In genomic region chr2:167894948-167895372, GRCm38 (mm10) we compare ENCODE assay signal across 8 mouse cellular contexts. TPM values are rescaled to one million over a fixed set of nuclear protein-coding genes. Genes with fewer than 3 reads are reported as not detected.
DNase-seq lines count a peak whose midpoint lies in the region; ATAC-seq and TF ChIP-seq lines count a peak whose summit lies in the region.

No protein-coding gene starts in this region.

- DNase-seq in G1E (ENCODE audit: low spot score): peak; percentile 72
- DNase-seq in cerebellum, adult 2 months: peak; percentile 72 to 84
- DNase-seq in hindbrain, embryonic 10.5 days (ENCODE audit: low spot score): peak; percentile 86
- DNase-seq in layer of hippocampus, adult 9-11 months: peak; percentile 72
- peak; percentile 82 for DNase-seq in ovary, postnatal 10 days (ENCODE audit: low spot score)
- DNase-seq in thymus, postnatal 0 days (ENCODE audit: low spot score): peak; percentile 83

- no peak for TF ChIP-seq POLR2A in cerebellum, adult 2 months (IDR thresholded peaks at IDR 0.05; ENCODE audit: borderline replicate concordance, insufficient read depth, low read length)

- no peak overlapping the region for H3K27ac ChIP-seq in cerebellum, adult 2 months (ENCODE audit: insufficient read depth, low read length)
- no peak overlapping the region for H3K27ac ChIP-seq in hindbrain, embryonic 10.5 days
- no peak overlapping the region for H3K27ac ChIP-seq in lung, embryonic 16.5 days (ENCODE audit: low read length)

- ATAC-seq in G1E (ENCODE audit: extremely low read depth, insufficient number of reproducible peaks, low FRiP score, poor library complexity, severe bottlenecking): peak; percentile 54; the same call in 1 of the 2 replicates
- peak; percentile 87 for ATAC-seq in frontal cortex, adult (ENCODE audit: low TSS enrichment)
- ATAC-seq in lung, embryonic 16.5 days (ENCODE audit: low read depth): peak; percentile 69

- under 1% methylated on average over 30 of the region's 30 CpGs for WGBS in cerebellum, adult 2 months
- WGBS in hindbrain, embryonic 10.5 days: 1% methylated on average over 30 of the region's 30 CpGs
- under 1% methylated on average over 30 of the region's 30 CpGs for WGBS in lung, embryonic 16.5 days

- H3K4me3 ChIP-seq in G1E (ENCODE audit: low read depth, low read length): peak overlapping the region; percentile 27; the same call in 1 of the 2 replicates
- peak overlapping the region; percentile 49 for H3K4me3 ChIP-seq in cerebellum, adult 2 months (replicated peaks; ENCODE audit: insufficient read depth, low read depth, low read length)
- peak overlapping the region; percentile 35 for H3K4me3 ChIP-seq in hindbrain, embryonic 10.5 days
- H3K4me3 ChIP-seq in lung, embryonic 16.5 days (ENCODE audit: low read length): peak overlapping the region; percentile 25

- H3K4me2 ChIP-seq in lung, embryonic 16.5 days (ENCODE audit: low read depth, low read length): peak overlapping the region; percentile 52

- peak; percentile 96 for TF ChIP-seq CTCF in G1E (IDR thresholded peaks at IDR 0.05; ENCODE audit: low read depth, low read length)
- peak; percentile 83 for TF ChIP-seq CTCF in cerebellum, adult 2 months (IDR thresholded peaks at IDR 0.05; ENCODE audit: borderline replicate concordance, insufficient read depth, low read depth, low read length)

- 0 out of 2 replicates have a peak overlapping the region, but pooled peaks have one; percentile 45 for H3K9ac ChIP-seq in lung, embryonic 16.5 days (ENCODE audit: low read length)

- H3K9me3 ChIP-seq in G1E (replicated peaks): no peaks in the 10 kb centered on the region
- no peaks in the 10 kb centered on the region for H3K9me3 ChIP-seq in hindbrain, embryonic 10.5 days
- H3K9me3 ChIP-seq in lung, embryonic 16.5 days (ENCODE audit: control insufficient read depth, low read length): no peaks in the 10 kb centered on the region

- H3K27me3 ChIP-seq in G1E (ENCODE audit: insufficient read depth, low read length): peaks cover 50% of the 10 kb centered on the region
- no peaks in the 10 kb centered on the region for H3K27me3 ChIP-seq in cerebellum, adult 2 months (ENCODE audit: control insufficient read depth, insufficient read depth, low read length)
- H3K27me3 ChIP-seq in hindbrain, embryonic 10.5 days (ENCODE audit: insufficient read depth, poor library complexity, severe bottlenecking): peaks cover 46% of the 10 kb centered on the region
- peaks cover 10% of the 10 kb centered on the region; the same call in 1 of the 2 replicates for H3K27me3 ChIP-seq in lung, embryonic 16.5 days (ENCODE audit: control insufficient read depth, insufficient read depth, low read depth, low read length)

- H3K36me3 ChIP-seq in G1E (replicated peaks): no peaks in the 10 kb centered on the region
- no peaks in the 10 kb centered on the region for H3K36me3 ChIP-seq in hindbrain, embryonic 10.5 days
- H3K36me3 ChIP-seq in lung, embryonic 16.5 days (ENCODE audit: control insufficient read depth, insufficient read depth, low read length): no peaks in the 10 kb centered on the region

- H3K4me1 ChIP-seq in G1E (ENCODE audit: insufficient read depth, low read depth, low read length): peaks cover 18% of the 10 kb centered on the region
- H3K4me1 ChIP-seq in cerebellum, adult 2 months (ENCODE audit: control insufficient read depth, insufficient read depth, low read length): no peaks in the 10 kb centered on the region
- peaks cover 20% of the 10 kb centered on the region for H3K4me1 ChIP-seq in hindbrain, embryonic 10.5 days (replicated peaks)
- H3K4me1 ChIP-seq in lung, embryonic 16.5 days (replicated peaks; ENCODE audit: control insufficient read depth, insufficient read depth, low read length): peaks cover 8% of the 10 kb centered on the region

RNA-seq across cellular contexts. Expression of gene Ptpn1, which starts 36.9 kb away (rescaled TPM):
- total RNA-seq in G1E (2014; fragmentation: Nextera tagmentation) (16.2 and 23.5 TPM in 2 replicates), G1E (2017) (16.4 and 29.4 TPM in 2 replicates)
- polyA plus RNA-seq in G1E (2012): 38.1 and 41.7 TPM in 2 replicates
- polyA plus RNA-seq in cerebellum, adult 2 months (2012; rRNA removed): 24.5 and 25.0 TPM in 2 replicates
- 75.9 and 86.1 TPM in 2 replicates for polyA plus RNA-seq in hindbrain, embryonic 10.5 days (2016; fragmentation: Nextera tagmentation; extraction: Ambion mirVana)
- 56.3 and 73.3 TPM in 2 replicates for polyA plus RNA-seq in lung, embryonic 16.5 days (2015; fragmentation: Nextera tagmentation; extraction: Ambion mirVana)
- 102 and 110 TPM in 2 replicates for polyA plus RNA-seq in thymus, postnatal 0 days (2015; fragmentation: Nextera tagmentation; extraction: Ambion mirVana)
